Mouse (Mus musculus) limb, embryonic 13.5 days (tissue): ENCODE measurements around the gene Zpbp. TPM values are rescaled to one million over a fixed set of nuclear protein-coding genes. Genes with fewer than 3 reads are reported as not detected.

Experiments
- ATAC-seq: fragments of 200-750 bp; cut with Nextera tagmentation; 2 replicates; pipeline ENCODE4 v1.8.0; 2017; ENCODE audit warnings: low read depth, moderate number of reproducible peaks, moderate TSS enrichment; ENCODE audit not compliant: low FRiP score
- H3K27ac ChIP-seq: fragments of 300-500 bp; sonication (generic); 2 replicates; pipeline ENCODE4 v1.5.1; 2015; ENCODE audit warnings: inconsistent platforms, mild to moderate bottlenecking, moderate library complexity
- H3K27me3 ChIP-seq: fragments of 300-500 bp; sonication (generic); 2 replicates; pipeline ENCODE4 v1.6.1; 2015; ENCODE audit warnings: mild to moderate bottlenecking, inconsistent platforms
- H3K36me3 ChIP-seq: fragments of 300-500 bp; sonication (generic); 2 replicates; pipeline ENCODE4 v1.6.1; 2015; ENCODE audit warnings: inconsistent platforms, mild to moderate bottlenecking, moderate library complexity
- H3K4me1 ChIP-seq: fragments of 300-500 bp; sonication (generic); 2 replicates; pipeline ENCODE4 v1.6.1; 2015; ENCODE audit warnings: inconsistent platforms
- H3K4me2 ChIP-seq: fragments of 300-500 bp; sonication (generic); replicated peaks from 2 replicates; pipeline ENCODE4 v1.6.1; 2015; ENCODE audit warnings: inconsistent platforms, mild to moderate bottlenecking, moderate library complexity
- H3K4me3 ChIP-seq: fragments of 300-500 bp; sonication (generic); 2 replicates; pipeline ENCODE4 v1.5.1; 2015; ENCODE audit warnings: moderate library complexity, mild to moderate bottlenecking, inconsistent platforms
- H3K9ac ChIP-seq: fragments of 300-500 bp; sonication (generic); 2 replicates; pipeline ENCODE4 v1.6.1; 2015; ENCODE audit warnings: mild to moderate bottlenecking, inconsistent platforms
- H3K9me3 ChIP-seq: fragments of 300-500 bp; sonication (generic); 2 replicates; pipeline ENCODE4 v1.6.1; 2016; ENCODE audit warnings: inconsistent platforms
- WGBS: fragments of 180-500 bp; shearing (Covaris S2); methylation state at CpG from one replicate; pipeline ENCODE4 v1.1.7; 2015; 5-methylcytosine and 5-hydroxymethylcytosine counted together
- polyA plus RNA-seq: library from polyadenylated mRNA; unstranded; fragments of >200 nt; fragmentation: Nextera tagmentation; extraction: Ambion mirVana; gene quantifications from 2 replicates; pipeline ENCODE4 v1.2.1, GENCODE M21; 2015

The Zpbp gene
- 0.90 and 1.1 TPM in 2 replicates for polyA plus RNA-seq

- Histone ChIP-seq H3K4me1 (no peaks in the 10 kb centered on the region), H3K4me2 (peak within 1 kb of the TSS; percentile 69), H3K36me3 (no peaks in the 10 kb centered on the region), H3K27me3 (no peaks in the 10 kb centered on the region), H3K9me3 (no peaks in the 10 kb centered on the region), H3K4me3 (peak within 1 kb of the TSS; percentile 62), H3K27ac (peak within 1 kb of the TSS; percentile 70), H3K9ac (peak within 1 kb of the TSS; percentile 67)
- 3% methylated on average over 66 of the region's 66 CpGs for WGBS
- ATAC-seq = peak; percentile 98
Measured at GRCm38 (mm10) chr11:11461635-11462560, at the start of gene Zpbp, which contains the start of gene Spata48. Zpbp (minus strand) TSS chr11:11462408. Spata48 (plus strand) TSS chr11:11462094.

GRCm38 (mm10) chr11:11509413-11509812, 47.2 kb upstream of the Zpbp start:
- H3K27ac ChIP-seq = no peak overlapping the region
- ATAC-seq = no peak
- WGBS = 67% methylated on average over 2 of the region's 2 CpGs
- no peaks in the 10 kb centered on the region for H3K9me3 ChIP-seq
- H3K4me2 ChIP-seq = no peak overlapping the region
- H3K4me3 ChIP-seq = no peak overlapping the region
- H3K27me3 ChIP-seq = no peaks in the 10 kb centered on the region
- no peaks in the 10 kb centered on the region for H3K36me3 ChIP-seq
- no peak overlapping the region for H3K9ac ChIP-seq
- no peaks in the 10 kb centered on the region for H3K4me1 ChIP-seq

- WGBS = 67% methylated on average over 2 of the region's 2 CpGs
- no peak for ATAC-seq
- no peaks in the 10 kb centered on the region for H3K9me3 ChIP-seq
Measured at GRCm38 (mm10) chr11:11506187-11506586, 44.0 kb upstream of the Zpbp start.

GRCm38 (mm10) chr11:11499944-11500343, 37.7 kb upstream of the Zpbp start:
- H3K9me3 ChIP-seq = no peaks in the 10 kb centered on the region
- no peaks in the 10 kb centered on the region for H3K36me3 ChIP-seq
- no peaks in the 10 kb centered on the region for H3K27me3 ChIP-seq
- H3K4me3 ChIP-seq = no peak overlapping the region
- H3K9ac ChIP-seq = no peak overlapping the region
- H3K27ac ChIP-seq = no peak overlapping the region
- 22% methylated on average over 10 of the region's 10 CpGs for WGBS
- no peak for ATAC-seq
- H3K4me1 ChIP-seq = no peaks in the 10 kb centered on the region
- H3K4me2 ChIP-seq = no peak overlapping the region; the same call in 1 of the 2 replicates

More at GRCm38 (mm10) chr11:11506187-11506586, 44.0 kb upstream of the Zpbp start:
- Histone ChIP-seq H3K4me2 (no peak overlapping the region), H3K4me3 (no peak overlapping the region), H3K4me1 (no peaks in the 10 kb centered on the region), H3K27me3 (no peaks in the 10 kb centered on the region), H3K9ac (no peak overlapping the region), H3K36me3 (no peaks in the 10 kb centered on the region), H3K27ac (no peak overlapping the region)

GRCm38 (mm10) chr11:11495697-11496096, 33.5 kb upstream of the Zpbp start:
- Histone ChIP-seq H3K36me3 (no peaks in the 10 kb centered on the region), H3K9ac (no peak overlapping the region), H3K27me3 (no peaks in the 10 kb centered on the region), H3K4me2 (no peak overlapping the region), H3K4me1 (no peaks in the 10 kb centered on the region), H3K27ac (no peak overlapping the region), H3K9me3 (no peaks in the 10 kb centered on the region), H3K4me3 (no peak overlapping the region)
- no peak for ATAC-seq
- WGBS = 93% methylated on average over 2 of the region's 2 CpGs

DNA sequence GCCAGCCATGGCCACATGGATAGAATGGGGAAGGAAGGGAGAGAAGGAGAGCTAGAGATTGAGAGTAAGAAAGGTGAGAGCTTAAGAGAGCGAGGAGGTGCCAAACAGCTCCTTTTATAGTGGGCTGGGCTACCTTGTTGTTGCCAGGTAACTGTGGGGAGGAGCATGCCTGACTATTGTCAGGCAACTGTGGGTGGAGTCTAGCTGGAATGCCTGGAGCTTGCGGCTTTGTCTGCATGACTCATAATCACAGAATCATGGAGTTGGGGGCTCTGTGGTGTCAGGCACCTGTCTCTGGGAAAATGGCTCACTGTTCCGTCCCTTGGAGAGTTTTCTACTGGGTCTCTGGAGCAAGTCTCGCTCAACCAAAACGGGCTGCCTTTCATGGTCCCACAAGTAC, 29.8 kb upstream of the Zpbp start:
- 56% methylated on average over 5 of the region's 5 CpGs for WGBS
- H3K36me3 ChIP-seq = no peaks in the 10 kb centered on the region
- H3K9me3 ChIP-seq = no peaks in the 10 kb centered on the region
- ATAC-seq = no peak
- H3K4me1 ChIP-seq = no peaks in the 10 kb centered on the region
- H3K9ac ChIP-seq = no peak overlapping the region
- no peak overlapping the region for H3K27ac ChIP-seq
- no peaks in the 10 kb centered on the region for H3K27me3 ChIP-seq
- no peak overlapping the region for H3K4me2 ChIP-seq
- no peak overlapping the region for H3K4me3 ChIP-seq

DNA sequence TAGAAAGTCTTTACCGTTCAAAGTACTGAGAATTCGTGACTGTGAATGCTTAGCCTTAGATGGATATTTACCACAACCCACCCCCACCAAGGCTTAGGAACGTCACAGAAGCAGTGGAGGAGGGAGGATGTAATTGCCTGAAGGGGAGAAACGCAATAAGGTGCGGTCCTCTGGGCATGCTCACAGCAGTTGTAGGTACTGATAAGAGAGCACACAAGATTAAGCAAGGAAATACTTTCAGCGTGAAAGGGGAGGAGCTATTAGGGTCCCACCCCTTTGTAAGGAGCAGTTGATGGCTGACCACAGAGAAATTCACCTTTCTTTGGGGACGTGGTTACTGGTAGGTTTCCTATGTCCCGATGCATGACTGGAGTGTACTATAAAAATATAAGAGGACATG, 22.2 kb upstream of the Zpbp start:
- no peak overlapping the region for H3K9ac ChIP-seq
- no peak overlapping the region for H3K4me3 ChIP-seq
- WGBS = 53% methylated on average over 8 of the region's 8 CpGs
- H3K4me2 ChIP-seq = no peak overlapping the region
- no peaks in the 10 kb centered on the region for H3K27me3 ChIP-seq
- no peaks in the 10 kb centered on the region for H3K9me3 ChIP-seq
- no peak for ATAC-seq
- no peaks in the 10 kb centered on the region for H3K4me1 ChIP-seq
- no peak overlapping the region for H3K27ac ChIP-seq
- no peaks in the 10 kb centered on the region for H3K36me3 ChIP-seq

DNA sequence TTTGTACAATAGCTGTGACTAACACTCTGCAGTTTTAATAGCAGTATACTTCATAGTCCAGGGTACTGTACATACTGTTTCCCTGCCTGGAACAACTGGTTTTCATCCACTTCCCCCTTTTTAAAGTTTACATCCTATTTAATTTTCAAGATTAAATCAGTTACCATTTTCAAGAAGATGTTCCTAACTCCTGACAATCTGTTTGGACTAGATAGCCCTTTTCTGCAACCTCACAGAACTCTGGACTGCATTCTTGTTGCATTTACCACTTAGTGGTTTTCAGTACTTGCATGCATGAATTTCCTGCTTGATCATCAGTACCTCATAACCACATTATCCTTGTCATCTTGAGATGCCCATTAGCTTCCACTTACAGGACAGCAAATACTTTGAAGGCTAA, 6.7 kb upstream of the Zpbp start:
- no peaks in the 10 kb centered on the region for H3K36me3 ChIP-seq
- no peaks in the 10 kb centered on the region for H3K4me1 ChIP-seq
- no peak for ATAC-seq
- H3K27ac ChIP-seq = no peak overlapping the region
- H3K9me3 ChIP-seq = no peaks in the 10 kb centered on the region
- no peak overlapping the region for H3K4me3 ChIP-seq
- no peak overlapping the region for H3K9ac ChIP-seq
- no peaks in the 10 kb centered on the region for H3K27me3 ChIP-seq
- H3K4me2 ChIP-seq = no peak overlapping the region

- Histone ChIP-seq H3K4me1 (no peaks in the 10 kb centered on the region), H3K9me3 (no peaks in the 10 kb centered on the region), H3K4me3 (peak overlapping the region; percentile 62), H3K4me2 (peak overlapping the region; percentile 69), H3K27me3 (no peaks in the 10 kb centered on the region), H3K36me3 (no peaks in the 10 kb centered on the region), H3K9ac (peak overlapping the region; percentile 67), H3K27ac (no peak overlapping the region)
- WGBS = 79% methylated on average over 5 of the region's 5 CpGs
- ATAC-seq = no peak
Measured at GRCm38 (mm10) chr11:11462561-11462890, 318 bp upstream of the Zpbp start.

DNA sequence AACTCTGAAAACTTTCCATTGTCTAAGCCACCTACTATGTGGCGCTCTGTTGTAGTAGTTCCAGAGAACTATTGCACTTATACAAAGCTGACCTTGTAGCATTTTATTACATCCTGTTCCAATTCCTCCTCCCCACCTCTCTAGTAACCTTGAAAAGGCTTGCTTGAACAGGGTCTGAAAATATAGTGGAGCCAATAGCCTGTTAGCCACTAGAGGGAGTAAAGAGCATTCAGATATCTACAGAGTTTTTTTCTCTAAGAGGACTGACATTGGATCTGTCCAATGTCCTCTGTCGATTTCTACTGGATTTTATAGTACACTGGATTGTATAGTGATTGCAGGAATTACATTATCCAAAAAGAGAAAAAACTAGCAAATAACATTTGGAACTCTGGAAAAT, 7.2 kb downstream of the Zpbp start:
- ATAC-seq = no peak
- H3K9me3 ChIP-seq = no peaks in the 10 kb centered on the region
- no peak overlapping the region for H3K4me2 ChIP-seq
- no peaks in the 10 kb centered on the region for H3K27me3 ChIP-seq
- H3K4me1 ChIP-seq = no peaks in the 10 kb centered on the region
- no peak overlapping the region for H3K4me3 ChIP-seq
- no peak overlapping the region for H3K27ac ChIP-seq
- no peaks in the 10 kb centered on the region for H3K36me3 ChIP-seq
- H3K9ac ChIP-seq = no peak overlapping the region
- 29% methylated on average over 2 of the region's 2 CpGs for WGBS

DNA sequence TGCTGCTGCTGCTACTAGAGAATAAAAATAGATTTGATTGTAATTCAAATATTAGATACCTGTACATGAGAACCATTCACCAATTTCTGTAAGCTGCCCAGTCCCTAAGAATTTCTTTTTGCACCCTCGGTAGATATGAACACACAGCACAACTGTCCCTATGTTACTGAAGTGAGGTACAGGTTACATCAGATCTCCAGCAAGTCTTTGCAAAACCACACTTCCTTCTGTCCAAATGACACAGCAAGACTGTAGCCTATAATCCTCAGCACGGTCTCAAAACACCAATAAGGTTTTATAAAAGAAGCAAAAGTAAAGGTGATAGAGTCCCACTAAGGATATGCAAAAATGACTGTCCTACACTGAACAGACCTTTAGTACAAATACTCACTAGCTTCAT, 44.9 kb downstream of the Zpbp start:
- no peak overlapping the region for H3K9ac ChIP-seq
- H3K27me3 ChIP-seq = no peaks in the 10 kb centered on the region
- no peaks in the 10 kb centered on the region for H3K36me3 ChIP-seq
- ATAC-seq = no peak
- H3K27ac ChIP-seq = no peak overlapping the region
- H3K4me3 ChIP-seq = no peak overlapping the region
- H3K9me3 ChIP-seq = no peaks in the 10 kb centered on the region
- H3K4me1 ChIP-seq = no peaks in the 10 kb centered on the region
- H3K4me2 ChIP-seq = no peak overlapping the region
- WGBS = 76% methylated on average over 2 of the region's 2 CpGs

- H3K9me3 ChIP-seq = no peaks in the 10 kb centered on the region
- H3K4me1 ChIP-seq = no peaks in the 10 kb centered on the region
- ATAC-seq = no peak
- H3K4me3 ChIP-seq = no peak overlapping the region
- H3K36me3 ChIP-seq = no peaks in the 10 kb centered on the region
- 80% methylated on average over 5 of the region's 5 CpGs for WGBS
- H3K27me3 ChIP-seq = no peaks in the 10 kb centered on the region
- no peak overlapping the region for H3K9ac ChIP-seq
- no peak overlapping the region for H3K4me2 ChIP-seq
- H3K27ac ChIP-seq = no peak overlapping the region
Measured at GRCm38 (mm10) chr11:11414188-11414587, 48.0 kb downstream of the Zpbp start.

DNA sequence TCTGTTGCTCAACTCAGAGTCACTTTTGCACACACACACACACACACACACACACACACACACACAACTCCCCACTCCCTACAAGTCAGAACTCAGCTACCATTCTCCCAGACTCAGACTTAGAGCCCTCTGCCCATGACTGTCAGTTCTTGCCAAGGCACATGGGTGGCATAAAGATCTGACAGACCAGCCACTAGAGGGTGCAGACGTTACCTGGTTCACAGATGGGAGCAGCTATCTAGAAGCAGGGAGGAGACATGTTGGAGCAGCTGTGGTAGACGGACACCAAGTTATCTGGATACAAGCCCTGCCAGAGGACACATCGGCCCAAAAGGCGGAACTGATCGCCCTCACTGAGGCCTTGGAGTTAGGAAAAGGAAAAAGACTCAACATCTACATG, 67.5 kb downstream of the Zpbp start:
- WGBS = 80% methylated on average over 5 of the region's 5 CpGs
- no peak overlapping the region for H3K9ac ChIP-seq
- H3K4me3 ChIP-seq = no peak overlapping the region
- no peaks in the 10 kb centered on the region for H3K4me1 ChIP-seq
- H3K4me2 ChIP-seq = no peak overlapping the region
- no peak for ATAC-seq
- no peak overlapping the region for H3K27ac ChIP-seq
- no peaks in the 10 kb centered on the region for H3K27me3 ChIP-seq
- peaks cover 7% of the 10 kb centered on the region for H3K9me3 ChIP-seq
- H3K36me3 ChIP-seq = no peaks in the 10 kb centered on the region
